Mouse (Mus musculus) heart, postnatal 0 days (tissue): ENCODE data around the gene Mark2.

Experiments
- CTCF ChIP-seq: IDR thresholded peaks from 2 replicates; pipeline ENCODE4 v1.5.1; 2016; ENCODE audit warnings: antibody characterized with exemption, control low read depth, low read depth
- EP300 ChIP-seq: IDR thresholded peaks from 2 replicates; pipeline ENCODE4 v1.6.1; 2016; ENCODE audit warnings: antibody characterized with exemption, low read depth

DNA sequence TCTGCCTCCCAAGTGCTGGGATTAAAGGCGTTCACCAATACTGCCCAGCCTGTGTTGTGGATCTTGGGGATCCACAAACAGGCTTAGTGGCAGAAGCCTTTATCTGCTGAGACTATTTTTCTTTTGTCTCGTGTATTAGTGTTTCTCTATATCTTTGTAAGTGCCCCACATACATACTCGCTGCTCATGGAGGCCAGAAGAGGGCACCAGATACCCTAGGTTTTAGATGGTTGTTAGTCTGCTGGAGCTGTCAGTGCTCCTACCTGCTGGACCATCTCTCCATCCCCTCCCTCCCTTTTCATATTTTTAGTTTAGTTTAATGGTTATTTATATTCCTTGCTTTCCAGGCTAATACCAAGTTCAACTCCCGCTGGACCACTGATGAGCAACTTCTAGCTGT, 68.2 kb downstream of the Mark2 start:
- TF ChIP-seq CTCF (no peak; the same call in 1 of the 2 replicates), EP300 (no peak)
